8 mouse cellular contexts compared by ENCODE assay signal in genomic region chr10:80171760-80172526, GRCm38 (mm10). TPM values are rescaled to one million over a fixed set of nuclear protein-coding genes. Genes with fewer than 3 reads are reported as not detected.
DNase-seq lines count a peak whose midpoint lies in the region; ATAC-seq and TF ChIP-seq lines count a peak whose summit lies in the region.

No protein-coding gene starts in this region.

- no peak for TF ChIP-seq CTCF in layer of hippocampus, adult 2 months (conservative IDR thresholded peaks at IDR 0.05)

- peak overlapping the region; percentile 92 for H3K27ac ChIP-seq in layer of hippocampus, adult 2 months
- H3K27ac ChIP-seq in forebrain, embryonic 10.5 days, result peak overlapping the region; percentile 88
- peak overlapping the region; percentile 94 for H3K27ac ChIP-seq in intestine, embryonic 15.5 days
- H3K27ac ChIP-seq in midbrain, embryonic 14.5 days (replicated peaks; ENCODE audit: low read depth, low read length), result peak overlapping the region; percentile 82

- WGBS in forebrain, embryonic 10.5 days, result 87% methylated on average over 45 of the region's 45 CpGs
- 81% methylated on average over 45 of the region's 45 CpGs for WGBS in intestine, embryonic 15.5 days
- 79% methylated on average over 45 of the region's 45 CpGs for WGBS in midbrain, embryonic 14.5 days

- H3K4me3 ChIP-seq in layer of hippocampus, adult 2 months, result peak overlapping the region; percentile 86
- peak overlapping the region; percentile 66 for H3K4me3 ChIP-seq in forebrain, embryonic 10.5 days
- H3K4me3 ChIP-seq in intestine, embryonic 15.5 days (replicated peaks), result no peak overlapping the region; the same call in none of the 2 replicates
- peak overlapping the region; percentile 43; the same call in 1 of the 2 replicates for H3K4me3 ChIP-seq in midbrain, embryonic 14.5 days (replicated peaks; ENCODE audit: low read depth, low read length)

- peak overlapping the region; percentile 62 for H3K9ac ChIP-seq in intestine, embryonic 15.5 days
- H3K9ac ChIP-seq in midbrain, embryonic 14.5 days (replicated peaks; ENCODE audit: low read length), result peak overlapping the region; percentile 57; the same call in 1 of the 2 replicates

- H3K9me3 ChIP-seq in forebrain, embryonic 10.5 days, result no peaks in the 10 kb centered on the region
- H3K9me3 ChIP-seq in intestine, embryonic 15.5 days, result no peaks in the 10 kb centered on the region
- no peaks in the 10 kb centered on the region for H3K9me3 ChIP-seq in midbrain, embryonic 14.5 days (ENCODE audit: control insufficient read depth, low read length)

- H3K36me3 ChIP-seq in forebrain, embryonic 10.5 days (replicated peaks), result peaks cover 48% of the 10 kb centered on the region
- peaks cover 22% of the 10 kb centered on the region for H3K36me3 ChIP-seq in intestine, embryonic 15.5 days
- peaks cover 32% of the 10 kb centered on the region for H3K36me3 ChIP-seq in midbrain, embryonic 14.5 days (ENCODE audit: control insufficient read depth, insufficient read depth, low read length)

- peak overlapping the region; percentile 78 for H3K4me2 ChIP-seq in intestine, embryonic 15.5 days (replicated peaks)
- H3K4me2 ChIP-seq in midbrain, embryonic 14.5 days (ENCODE audit: low read length), result peak overlapping the region; percentile 67

- H3K4me1 ChIP-seq in forebrain, embryonic 10.5 days, result peaks cover 70% of the 10 kb centered on the region
- peaks cover 39% of the 10 kb centered on the region for H3K4me1 ChIP-seq in intestine, embryonic 15.5 days (replicated peaks)
- peaks cover 14% of the 10 kb centered on the region for H3K4me1 ChIP-seq in midbrain, embryonic 14.5 days (ENCODE audit: control insufficient read depth, insufficient read depth, low read length)

- DNase-seq in layer of hippocampus, adult 2 months (ENCODE audit: low spot score in 2 of 2), result peak in 1 of 2 experiments; percentile 35
- no peak for DNase-seq in layer of hippocampus, postnatal 14 days (ENCODE audit: low spot score in 2 of 2)
- peak; percentile 49 for DNase-seq in adrenal gland, adult 8-10 months
- DNase-seq in forebrain, embryonic 10.5 days (ENCODE audit: extremely low spot score, low spot score), result no peak
- DNase-seq in midbrain, embryonic 14.5 days, result no peak
- DNase-seq in left cerebral cortex, adult 18-20 months (ENCODE audit: low spot score in 2 of 2), result no peak
- no peak for DNase-seq in c-Kit-positive CD71-positive TER-119-positive erythroid progenitor cells, embryonic 14.5 days (ENCODE audit: low spot score)

- 0 out of 2 replicates have a peak, but pooled peaks cover 3% of the 10 kb centered on the region for H3K27me3 ChIP-seq in forebrain, embryonic 10.5 days (ENCODE audit: poor library complexity, severe bottlenecking)
- H3K27me3 ChIP-seq in intestine, embryonic 15.5 days (replicated peaks), result no peaks in the 10 kb centered on the region
- H3K27me3 ChIP-seq in midbrain, embryonic 14.5 days (ENCODE audit: control insufficient read depth, insufficient read depth, low read length), result no peaks in the 10 kb centered on the region

- ATAC-seq in intestine, embryonic 15.5 days, result no peak
- ATAC-seq in midbrain, embryonic 14.5 days (ENCODE audit: low FRiP score, low TSS enrichment), result no peak

RNA-seq across cellular contexts. Expression of gene 1600002K03Rik, which starts 0.8 kb away (rescaled TPM):
- total RNA-seq in layer of hippocampus, adult 2 months (2021), result 1 to 10 TPM; 7.0 to 7.4 TPM
- 1 to 10 TPM; 5.1 to 5.2 TPM for total RNA-seq in layer of hippocampus, postnatal 14 days (2021)
- 10 to 100 TPM; 18.1 to 22.1 (median 21.7) TPM for total RNA-seq in adrenal gland, adult 8-10 months (2022)
- 9.8 and 10.7 TPM in 2 replicates for polyA plus RNA-seq in forebrain, embryonic 10.5 days (2016; fragmentation: Nextera tagmentation; extraction: Ambion mirVana)
- polyA plus RNA-seq in intestine, embryonic 15.5 days (2015; fragmentation: Nextera tagmentation; extraction: Ambion mirVana), result 22.9 and 25.1 TPM in 2 replicates
- 5.7 and 9.9 TPM in 2 replicates for polyA plus RNA-seq in midbrain, embryonic 14.5 days (2014; fragmentation: Nextera tagmentation; extraction: Ambion mirVana)
- total RNA-seq in left cerebral cortex, adult 18-20 months (2021), result 1 to 10 TPM; 6.8 to 7.0 TPM

RNA-seq across cellular contexts. Expression of gene Cirbp, which starts 6.2 kb away (rescaled TPM):
- total RNA-seq in layer of hippocampus, adult 2 months (2021), result 100 to 1,000 TPM in 1 of 2 experiments, 10 to 100 TPM in 1; 88.3 to 103 TPM
- total RNA-seq in layer of hippocampus, postnatal 14 days (2021), result 100 to 1,000 TPM in 1 of 2 experiments, 10 to 100 TPM in 1; 93.5 to 126 TPM
- total RNA-seq in adrenal gland, adult 8-10 months (2022), result 100 to 1,000 TPM in 3 of 4 experiments, 10 to 100 TPM in 1; 44.2 to 234 (median 162) TPM
- polyA plus RNA-seq in forebrain, embryonic 10.5 days (2016; fragmentation: Nextera tagmentation; extraction: Ambion mirVana), result 90.9 and 116 TPM in 2 replicates
- polyA plus RNA-seq in intestine, embryonic 15.5 days (2015; fragmentation: Nextera tagmentation; extraction: Ambion mirVana), result 69.4 and 83.9 TPM in 2 replicates
- 295 and 421 TPM in 2 replicates for polyA plus RNA-seq in midbrain, embryonic 14.5 days (2014; fragmentation: Nextera tagmentation; extraction: Ambion mirVana)
- total RNA-seq in left cerebral cortex, adult 18-20 months (2021), result 10 to 100 TPM; 89.7 to 94.6 TPM

RNA-seq across cellular contexts. Expression of gene Efna2, which starts 7.3 kb away (rescaled TPM):
- 1 to 10 TPM; 7.1 to 9.7 TPM for total RNA-seq in layer of hippocampus, adult 2 months (2021)
- 10 to 100 TPM; 14.8 TPM for total RNA-seq in layer of hippocampus, postnatal 14 days (2021)
- total RNA-seq in adrenal gland, adult 8-10 months (2022), result 1 to 10 TPM; 2.4 to 5.2 (median 3.3) TPM
- polyA plus RNA-seq in forebrain, embryonic 10.5 days (2016; fragmentation: Nextera tagmentation; extraction: Ambion mirVana), result 23.2 and 24.2 TPM in 2 replicates
- polyA plus RNA-seq in intestine, embryonic 15.5 days (2015; fragmentation: Nextera tagmentation; extraction: Ambion mirVana), result 13.6 and 15.0 TPM in 2 replicates
- polyA plus RNA-seq in midbrain, embryonic 14.5 days (2014; fragmentation: Nextera tagmentation; extraction: Ambion mirVana), result 41.9 and 50.1 TPM in 2 replicates
- total RNA-seq in left cerebral cortex, adult 18-20 months (2021), result 1 to 10 TPM; 7.0 to 8.2 TPM

RNA-seq across cellular contexts. Expression of gene Midn, which starts 23.9 kb away (rescaled TPM):
- total RNA-seq in layer of hippocampus, adult 2 months (2021), result 10 to 100 TPM; 53.1 to 54.5 TPM
- total RNA-seq in layer of hippocampus, postnatal 14 days (2021), result 10 to 100 TPM; 90.9 to 100.0 TPM
- 100 to 1,000 TPM in 1 of 4 experiments, 10 to 100 TPM in 3; 56.4 to 145 (median 90.1) TPM for total RNA-seq in adrenal gland, adult 8-10 months (2022)
- polyA plus RNA-seq in forebrain, embryonic 10.5 days (2016; fragmentation: Nextera tagmentation; extraction: Ambion mirVana), result 19.1 and 19.8 TPM in 2 replicates
- polyA plus RNA-seq in intestine, embryonic 15.5 days (2015; fragmentation: Nextera tagmentation; extraction: Ambion mirVana), result 14.1 and 16.1 TPM in 2 replicates
- 62.6 and 65.6 TPM in 2 replicates for polyA plus RNA-seq in midbrain, embryonic 14.5 days (2014; fragmentation: Nextera tagmentation; extraction: Ambion mirVana)
- total RNA-seq in left cerebral cortex, adult 18-20 months (2021), result 100 to 1,000 TPM; 105 TPM

RNA-seq across cellular contexts. Expression of gene Cbarp, which starts 31.3 kb away (rescaled TPM):
- 100 to 1,000 TPM; 331 to 341 TPM for total RNA-seq in layer of hippocampus, adult 2 months (2021)
- 100 to 1,000 TPM; 401 to 436 TPM for total RNA-seq in layer of hippocampus, postnatal 14 days (2021)
- total RNA-seq in adrenal gland, adult 8-10 months (2022), result 10 to 100 TPM; 58.4 to 92.4 (median 81.9) TPM
- polyA plus RNA-seq in forebrain, embryonic 10.5 days (2016; fragmentation: Nextera tagmentation; extraction: Ambion mirVana), result 6.8 and 7.3 TPM in 2 replicates
- 4.8 and 5.1 TPM in 2 replicates for polyA plus RNA-seq in intestine, embryonic 15.5 days (2015; fragmentation: Nextera tagmentation; extraction: Ambion mirVana)
- polyA plus RNA-seq in midbrain, embryonic 14.5 days (2014; fragmentation: Nextera tagmentation; extraction: Ambion mirVana), result 78.9 and 101 TPM in 2 replicates
- 100 to 1,000 TPM; 418 to 437 TPM for total RNA-seq in left cerebral cortex, adult 18-20 months (2021)
